Mouse (Mus musculus) olfactory bulb, adult 2 months (tissue): ENCODE measurements around the gene Serhl.

Experiments
- CTCF ChIP-seq: fragments of 200-500 bp; IDR thresholded peaks from 2 replicates; pipeline ENCODE4 v1.5.1; 2012; ENCODE audit warnings: low read depth, mild to moderate bottlenecking, low read length, moderate library complexity; ENCODE audit not compliant: insufficient read depth
- POLR2A ChIP-seq: fragments of 200-500 bp; IDR thresholded peaks from 2 replicates; pipeline ENCODE4 v1.6.1; 2012; ENCODE audit warnings: mild to moderate bottlenecking, low read depth, low read length, moderate library complexity; ENCODE audit not compliant: insufficient read depth

DNA sequence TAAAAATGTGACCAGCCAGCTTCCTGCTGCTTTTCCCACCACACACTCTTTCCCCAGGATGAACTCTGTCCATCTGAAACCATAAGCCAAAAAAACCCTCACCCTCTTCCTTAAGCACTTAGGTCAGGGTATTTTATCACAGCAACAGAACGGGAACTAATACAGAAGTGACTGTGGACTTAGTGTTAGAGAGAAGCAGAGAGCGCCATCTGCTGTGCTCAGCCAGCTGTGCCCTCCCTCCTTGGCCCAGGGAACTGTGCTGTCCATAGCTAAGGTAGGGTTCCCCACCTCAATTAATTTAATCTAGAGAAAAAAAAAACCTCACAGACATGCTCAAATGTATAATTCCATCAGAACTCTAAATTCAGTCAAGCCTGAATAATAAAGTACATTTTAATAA lies 6.6 kb downstream of the Serhl start:
- no peak for TF ChIP-seq CTCF
- no peak for TF ChIP-seq POLR2A
